Mouse (Mus musculus) lung, postnatal 0 days (tissue): Measurements from ENCODE around the gene Ppp1r9b. TPM values are rescaled to one million over a fixed set of nuclear protein-coding genes. Genes with fewer than 3 reads are reported as not detected.
A peak's percentile ranks its signal among the peaks of the same experiment; 100 is the strongest.

ENCODE experiments used
- ATAC-seq: fragments of 200-750 bp; cut with Nextera tagmentation; 2 replicates; pipeline ENCODE4 v1.8.0; 2017; ENCODE audit warnings: moderate library complexity
- DNase-seq: peaks from one replicate; pipeline ENCODE4 v3.0.0-alpha.2; 2016; ENCODE audit warnings: low spot score
- H3K27ac ChIP-seq: fragments of 300-500 bp; sonication (generic); 2 replicates; pipeline ENCODE4 v1.5.1; 2014; ENCODE audit warnings: antibody characterized with exemption, mild to moderate bottlenecking, low read length, mixed read lengths
- H3K27me3 ChIP-seq: fragments of 300-500 bp; sonication (generic); replicated peaks from 2 replicates; pipeline ENCODE4 v1.6.1; 2014; ENCODE audit warnings: low read length, mixed read lengths; ENCODE audit not compliant: insufficient read depth
- H3K36me3 ChIP-seq: fragments of 300-500 bp; sonication (generic); 2 replicates; pipeline ENCODE4 v1.6.1; 2014; ENCODE audit warnings: low read length, mixed read lengths; ENCODE audit not compliant: insufficient read depth
- H3K4me1 ChIP-seq: fragments of 300-500 bp; sonication (generic); 2 replicates; pipeline ENCODE4 v1.6.1; 2014; ENCODE audit warnings: antibody characterized with exemption, low read depth, low read length, mixed read lengths; ENCODE audit not compliant: insufficient read depth
- H3K4me2 ChIP-seq: fragments of 300-500 bp; sonication (generic); replicated peaks from 2 replicates; pipeline ENCODE4 v1.6.1; 2014; ENCODE audit warnings: low read depth, mild to moderate bottlenecking, low read length, moderate library complexity, mixed read lengths
- H3K4me3 ChIP-seq: fragments of 300-500 bp; sonication (generic); 2 replicates; pipeline ENCODE4 v1.5.1; 2014; ENCODE audit warnings: low read depth, low read length
- H3K9ac ChIP-seq: fragments of 300-500 bp; sonication (generic); replicated peaks from 2 replicates; pipeline ENCODE4 v1.6.1; 2014; ENCODE audit warnings: low read depth, mild to moderate bottlenecking
- H3K9me3 ChIP-seq: fragments of 300-500 bp; sonication (generic); 2 replicates; pipeline ENCODE4 v1.6.1; 2016; ENCODE audit warnings: low read length, mixed read lengths
- CTCF ChIP-seq: IDR thresholded peaks from 2 replicates; pipeline ENCODE4 v1.5.1; 2016; ENCODE audit warnings: antibody characterized with exemption, mild to moderate bottlenecking
- EP300 ChIP-seq: IDR thresholded peaks from 2 replicates; pipeline ENCODE4 v1.6.1; 2016; ENCODE audit warnings: antibody characterized with exemption, mild to moderate bottlenecking, control low read depth
- WGBS: fragments of 180-500 bp; shearing (Covaris S2); extraction: QIAGEN DNeasy Blood & Tissue Kit; methylation state at CpG from one replicate; pipeline ENCODE4 v1.1.7; 2014; 5-methylcytosine and 5-hydroxymethylcytosine counted together
- polyA plus RNA-seq: library from polyadenylated mRNA; unstranded; fragments of >200 nt; fragmentation: Nextera tagmentation; extraction: Ambion mirVana; gene quantifications from 2 replicates; pipeline ENCODE4 v1.2.1, GENCODE M21; 2015

The Ppp1r9b gene
- polyA plus RNA-seq, 1 experiment from 2014 or later: 9.8 TPM

DNA sequence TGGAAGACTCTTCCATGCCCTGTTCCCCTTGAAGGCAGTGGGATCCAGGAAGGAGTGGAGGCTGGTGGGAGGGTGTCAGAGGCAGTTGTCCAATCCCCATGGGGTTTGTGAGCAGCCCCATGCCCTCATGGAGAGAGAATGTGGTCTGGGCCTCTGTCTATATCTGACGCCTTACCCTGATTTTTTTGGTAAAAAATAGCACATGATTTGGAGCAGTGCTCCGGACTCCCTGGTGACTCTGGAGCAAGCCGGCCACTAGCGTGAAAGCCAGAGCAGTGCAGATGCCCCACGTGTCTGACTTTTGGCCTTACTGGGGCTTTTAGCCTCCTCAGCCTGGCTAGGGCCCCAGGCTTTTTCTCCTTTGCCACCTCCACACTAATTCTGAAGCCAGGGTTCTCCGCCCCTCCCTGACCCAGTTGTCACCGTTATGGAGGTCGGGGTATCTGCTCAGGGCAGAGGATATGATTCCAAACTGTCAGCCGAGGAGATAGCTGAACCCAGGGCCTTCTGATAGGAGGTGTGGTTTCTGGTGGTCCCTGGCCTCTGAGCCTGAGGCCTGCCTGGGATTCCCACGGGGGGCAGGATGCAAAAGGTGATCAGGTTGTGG is 3.5 kb downstream of the Ppp1r9b start:
- peak overlapping the region; percentile 47; the same call in 1 of the 2 replicates for H3K27ac ChIP-seq
- H3K4me2 ChIP-seq: peak overlapping the region; percentile 94
- no peak for TF ChIP-seq EP300
- TF ChIP-seq CTCF: no peak
- peaks cover 15% of the 10 kb centered on the region; the same call in 1 of the 2 replicates for H3K36me3 ChIP-seq
- peaks cover 30% of the 10 kb centered on the region; the same call in 1 of the 2 replicates for H3K4me1 ChIP-seq
- peak; percentile 62 for DNase-seq
- peak; percentile 1; the same call in 1 of the 2 replicates for ATAC-seq
- 47% methylated on average over 10 of the region's 10 CpGs for WGBS
- H3K27me3 ChIP-seq: no peaks in the 10 kb centered on the region
- H3K4me3 ChIP-seq: peak overlapping the region; percentile 87
- peak overlapping the region; percentile 16; the same call in 1 of the 2 replicates for H3K9ac ChIP-seq
- no peaks in the 10 kb centered on the region for H3K9me3 ChIP-seq

DNA sequence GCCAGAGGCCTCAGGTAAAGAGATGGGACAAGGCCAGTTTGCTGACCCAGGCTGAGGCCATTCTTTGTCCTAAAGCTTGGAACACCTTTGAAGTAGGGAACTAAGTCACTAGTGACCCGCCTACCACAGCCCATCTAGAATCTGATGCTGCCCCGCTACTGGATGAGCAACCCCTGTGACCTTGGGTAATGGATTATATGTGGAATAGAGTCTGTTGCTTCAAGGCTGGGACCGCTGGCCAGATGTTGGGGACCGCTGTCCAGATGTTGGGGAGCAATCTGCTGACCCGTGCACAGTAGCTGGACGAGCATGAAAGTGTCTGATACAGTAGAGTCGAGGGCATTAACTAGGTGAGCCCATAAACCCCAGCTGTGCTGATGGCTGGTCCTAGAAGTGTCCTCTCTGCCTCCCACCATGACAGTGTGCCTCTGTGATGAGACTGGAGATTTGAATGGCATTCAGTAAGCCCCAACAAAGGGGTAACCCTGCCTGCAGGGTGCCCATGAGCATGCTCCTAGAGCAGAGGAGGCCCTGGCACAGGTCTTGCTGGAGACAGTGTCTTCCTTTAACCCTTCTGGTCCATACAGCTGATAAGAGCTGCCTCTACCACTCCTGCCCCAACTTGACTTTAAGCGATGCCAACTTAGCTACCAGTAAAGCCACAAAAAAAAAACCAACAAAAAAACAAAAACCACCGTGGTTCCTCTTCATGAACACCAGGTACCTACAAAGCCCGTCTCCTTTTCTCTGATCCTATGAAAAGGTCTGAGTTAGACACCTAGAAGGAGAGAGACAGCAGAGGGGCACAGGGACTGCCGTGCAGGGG is 4.3 kb downstream of the Ppp1r9b start:
- Histone ChIP-seq H3K4me3 (no peak overlapping the region; the same call in 1 of the 2 replicates), H3K27ac (no peak overlapping the region), H3K9me3 (no peaks in the 10 kb centered on the region), H3K4me2 (peak overlapping the region; percentile 94), H3K4me1 (peaks cover 29% of the 10 kb centered on the region; the same call in 1 of the 2 replicates), H3K36me3 (peaks cover 20% of the 10 kb centered on the region; the same call in 1 of the 2 replicates), H3K9ac (no peak overlapping the region; the same call in 1 of the 2 replicates), H3K27me3 (no peaks in the 10 kb centered on the region)
- WGBS: 79% methylated on average over 11 of the region's 11 CpGs
- no peak for TF ChIP-seq EP300
- DNase-seq (no peak), ATAC-seq (no peak)

DNA sequence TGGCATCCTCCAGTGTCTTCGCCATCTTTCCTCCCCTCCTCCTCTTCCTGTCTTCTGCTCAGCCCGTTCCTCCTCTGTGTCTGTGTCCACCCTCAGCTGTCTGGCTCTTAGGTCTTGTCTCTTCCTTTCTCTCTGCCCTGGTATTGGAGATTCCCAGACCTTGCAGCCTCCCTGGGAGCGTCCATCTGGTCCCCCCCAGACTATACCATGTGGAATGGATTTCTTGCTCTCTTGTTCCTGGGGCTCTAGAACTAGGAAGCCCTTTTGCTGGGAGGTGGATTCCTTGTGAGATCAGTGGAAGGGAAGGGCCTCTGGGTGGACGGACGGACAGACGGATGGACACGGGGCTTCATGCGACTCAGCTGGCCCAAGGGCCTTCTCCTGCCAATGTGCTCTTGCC is 5.3 kb downstream of the Ppp1r9b start:
- no peak for TF ChIP-seq CTCF
- TF ChIP-seq EP300: no peak
- peaks cover 30% of the 10 kb centered on the region; the same call in 1 of the 2 replicates for H3K4me1 ChIP-seq
- no peak overlapping the region for H3K27ac ChIP-seq
- ATAC-seq: no peak
- no peak for DNase-seq
- peak overlapping the region; percentile 8; the same call in 1 of the 2 replicates for H3K4me2 ChIP-seq
- H3K27me3 ChIP-seq: no peaks in the 10 kb centered on the region
- H3K4me3 ChIP-seq: no peak overlapping the region
- no peak overlapping the region for H3K9ac ChIP-seq
- no peaks in the 10 kb centered on the region for H3K9me3 ChIP-seq
- H3K36me3 ChIP-seq: peaks cover 22% of the 10 kb centered on the region; the same call in 1 of the 2 replicates
- 81% methylated on average over 8 of the region's 8 CpGs for WGBS

DNA sequence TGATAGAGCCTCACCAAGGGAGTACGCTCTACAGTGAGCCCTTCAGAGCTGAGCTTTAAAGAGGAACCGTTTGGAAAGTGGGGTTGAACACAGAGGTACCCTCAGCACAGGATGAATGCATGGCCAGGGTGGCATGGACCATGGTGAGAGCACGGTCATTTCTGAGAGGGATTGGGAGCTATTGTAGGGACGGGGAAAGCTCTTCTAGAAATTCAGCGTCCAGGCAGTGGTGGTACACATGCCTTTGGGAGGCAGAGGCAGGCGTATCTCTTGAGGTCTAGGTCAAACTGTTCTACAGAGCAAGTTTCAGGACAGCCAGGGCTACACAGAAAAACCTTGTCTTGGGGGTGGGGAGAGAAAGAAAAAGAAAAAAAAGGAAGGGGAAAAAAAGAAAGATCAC is 6.1 kb downstream of the Ppp1r9b start:
- Histone ChIP-seq H3K36me3 (peaks cover 29% of the 10 kb centered on the region; the same call in 1 of the 2 replicates), H3K4me2 (no peak overlapping the region), H3K9me3 (no peaks in the 10 kb centered on the region), H3K4me1 (peaks cover 30% of the 10 kb centered on the region; the same call in 1 of the 2 replicates), H3K27ac (no peak overlapping the region), H3K9ac (no peak overlapping the region), H3K27me3 (no peaks in the 10 kb centered on the region), H3K4me3 (no peak overlapping the region)
- 91% methylated on average over 6 of the region's 6 CpGs for WGBS
- DNase-seq (no peak), ATAC-seq (no peak)
- TF ChIP-seq EP300 (no peak), CTCF (no peak)

DNA sequence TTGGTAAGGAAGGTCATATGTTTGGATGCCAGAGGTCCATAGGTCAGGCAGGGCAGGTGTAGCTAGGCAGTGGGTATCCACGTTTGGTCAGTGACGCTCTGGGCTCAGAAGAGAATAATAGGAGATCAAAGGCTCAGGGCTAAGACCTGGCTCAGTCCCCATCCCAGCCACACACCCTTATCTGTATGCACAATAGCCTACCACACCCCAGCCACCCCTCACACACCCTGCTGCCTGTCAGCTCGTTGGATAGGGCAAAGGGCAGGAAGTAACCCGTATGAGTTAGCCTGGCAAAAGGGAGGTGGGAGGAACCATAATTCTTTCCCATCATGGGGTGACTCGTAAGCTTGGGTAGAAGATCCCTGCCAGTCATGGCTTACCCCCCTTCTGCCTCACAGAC is 6.8 kb downstream of the Ppp1r9b start:
- Histone ChIP-seq H3K9me3 (no peaks in the 10 kb centered on the region), H3K4me1 (peaks cover 30% of the 10 kb centered on the region; the same call in 1 of the 2 replicates), H3K4me3 (no peak overlapping the region), H3K27me3 (no peaks in the 10 kb centered on the region), H3K9ac (no peak overlapping the region), H3K27ac (no peak overlapping the region), H3K4me2 (no peak overlapping the region), H3K36me3 (peaks cover 35% of the 10 kb centered on the region; the same call in 1 of the 2 replicates)
- ATAC-seq: no peak
- DNase-seq: no peak
- no peak for TF ChIP-seq EP300
- no peak for TF ChIP-seq CTCF
- 40% methylated on average over 5 of the region's 5 CpGs for WGBS

DNA sequence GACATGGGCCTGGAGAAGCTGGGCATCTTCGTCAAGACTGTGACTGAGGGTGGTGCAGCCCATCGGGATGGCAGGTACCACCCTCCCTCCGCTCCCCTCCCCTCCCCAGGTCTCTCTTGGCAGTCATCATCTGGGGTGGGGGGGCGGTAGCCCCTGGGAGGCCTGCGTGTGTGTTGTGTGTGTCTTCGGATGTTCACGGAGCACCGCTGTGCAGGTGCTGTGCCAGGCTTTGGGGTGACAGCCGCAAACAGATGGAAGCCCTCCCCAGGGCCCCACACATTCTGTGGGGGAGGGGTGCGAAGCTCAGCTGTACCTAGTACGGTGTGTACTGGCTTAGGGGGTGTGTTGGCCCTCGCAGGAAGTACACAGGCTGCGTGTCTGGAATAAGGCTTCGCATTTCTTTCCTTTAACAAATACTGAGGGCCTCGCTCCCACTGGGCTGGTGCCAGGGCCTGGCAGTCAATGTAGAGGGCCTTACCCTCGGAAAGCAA is 7.3 kb downstream of the Ppp1r9b start:
- Histone ChIP-seq H3K36me3 (peaks cover 40% of the 10 kb centered on the region; the same call in 1 of the 2 replicates), H3K4me3 (no peak overlapping the region), H3K4me2 (no peak overlapping the region), H3K4me1 (peaks cover 28% of the 10 kb centered on the region; the same call in 1 of the 2 replicates), H3K9ac (no peak overlapping the region), H3K27ac (no peak overlapping the region), H3K27me3 (no peaks in the 10 kb centered on the region), H3K9me3 (no peaks in the 10 kb centered on the region)
- TF ChIP-seq EP300 (no peak), CTCF (no peak)
- ATAC-seq (no peak), DNase-seq (no peak)
- WGBS: 68% methylated on average over 16 of the region's 16 CpGs
